Mouse (Mus musculus) heart, adult 2 months (tissue): ENCODE measurements at regions not wholly inside any gene's neighbourhood (a gene's known extent, or its start where the extent isn't known, plus 50 kb on each side); places are given as distances from the start of the nearest gene placed in this dataset.

Source experiments
- DNase-seq, 2 experiments: peaks; one replicate each; pipeline ENCODE4 v3.0.0; 2021
- H3K27ac ChIP-seq: fragments of 200-600 bp; 2 replicates; pipeline ENCODE4 v1.8.1; 2022
- H3K27me3 ChIP-seq: fragments of 200-500 bp; 2 replicates; pipeline ENCODE4 v1.6.1; 2012; ENCODE audit warnings: mild to moderate bottlenecking, low read length, inconsistent platforms, mixed read lengths; ENCODE audit not compliant: control insufficient read depth, insufficient read depth
- H3K36me3 ChIP-seq: fragments of 200-500 bp; 2 replicates; pipeline ENCODE4 v1.6.1; 2012; ENCODE audit warnings: low read length, inconsistent platforms; ENCODE audit not compliant: control insufficient read depth, insufficient read depth
- H3K4me1 ChIP-seq: fragments of 200-500 bp; 2 replicates; pipeline ENCODE4 v1.6.1; 2011; ENCODE audit warnings: low read length; ENCODE audit not compliant: control insufficient read depth, insufficient read depth
- H3K4me3 ChIP-seq: fragments of 200-600 bp; 2 replicates; pipeline ENCODE4 v1.8.1; 2022
- H3K79me2 ChIP-seq: fragments of 200-500 bp; replicated peaks from 2 replicates; pipeline ENCODE4 v1.6.1; 2012; ENCODE audit warnings: mild to moderate bottlenecking, inconsistent platforms, low read length, moderate library complexity, mixed read lengths; ENCODE audit not compliant: control insufficient read depth, insufficient read depth
- H3K9ac ChIP-seq: fragments of 200-500 bp; 2 replicates; pipeline ENCODE4 v1.6.1; 2012; ENCODE audit warnings: low read depth, mild to moderate bottlenecking, control low read depth, inconsistent platforms, low read length, mixed read lengths
- CTCF ChIP-seq: fragments of 200-600 bp; IDR thresholded peaks from 2 replicates; pipeline ENCODE4 v1.8.1; 2022; ENCODE audit warnings: antibody characterized with exemption, mild to moderate bottlenecking, moderate library complexity
- EP300 ChIP-seq: fragments of 200-500 bp; IDR thresholded peaks from 2 replicates; pipeline ENCODE4 v1.6.1; 2011; ENCODE audit warnings: low read depth, low read length, control low read depth; ENCODE audit not compliant: insufficient read depth
- POLR2A ChIP-seq: fragments of 200-500 bp; IDR thresholded peaks from 2 replicates; pipeline ENCODE4 v1.6.1; 2011; ENCODE audit warnings: mild to moderate bottlenecking, low read depth, low read length, control low read depth; ENCODE audit not compliant: insufficient read depth
- WGBS: fragments of 180-500 bp; shearing (Covaris S2); methylation state at CpG from one replicate; pipeline ENCODE4 v1.1.7; 2018; 5-methylcytosine and 5-hydroxymethylcytosine counted together
- intact Hi-C: fragments of 180-260 bp; cut with DNase I; formaldehyde crosslinking; loops from one replicate; pipeline ENCODE4 v1.15.1; 2025

- H3K4me1 ChIP-seq: no peaks in the 10 kb centered on the region
- intact Hi-C loops: loop anchor here (5.0 kb wide), 1 partner anchor 101 kb away; no protein-coding TSS in a partner anchor
- no peaks in the 10 kb centered on the region for H3K36me3 ChIP-seq
- H3K9ac ChIP-seq: no peak overlapping the region
- WGBS: 73% methylated on average over 7 of the region's 7 CpGs
- H3K4me3 ChIP-seq: no peak overlapping the region
- no peaks in the 10 kb centered on the region for H3K79me2 ChIP-seq
- no peak overlapping the region for H3K27ac ChIP-seq
- no peak for DNase-seq
- no peak for TF ChIP-seq EP300
- no peak for TF ChIP-seq POLR2A
- TF ChIP-seq CTCF: no peak
- H3K27me3 ChIP-seq: no peaks in the 10 kb centered on the region
These were observed 110.2 kb downstream of the Olfr164 start for GRCm38 (mm10) chr16:19203681-19204080.

DNA sequence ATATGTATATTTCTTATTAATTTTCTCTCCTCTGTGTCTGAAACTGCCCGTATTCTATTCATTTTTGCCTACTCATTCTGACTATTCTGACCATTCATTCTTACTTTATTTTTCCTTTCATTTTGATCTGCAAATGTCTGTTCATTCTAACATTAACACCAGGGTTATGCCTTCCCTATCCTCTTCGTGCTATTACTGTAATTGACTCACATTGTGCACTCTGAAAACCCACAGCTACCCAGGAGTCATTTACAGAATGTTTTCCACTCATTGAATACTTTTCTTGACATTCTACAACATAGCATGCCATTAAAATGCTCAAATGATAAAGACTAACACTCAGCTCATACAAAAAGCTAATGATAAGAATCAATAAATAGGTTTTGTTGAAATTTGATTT lies 112.9 kb downstream of the Olfr164 start:
- H3K4me3 ChIP-seq: no peak overlapping the region
- TF ChIP-seq EP300 (no peak), POLR2A (no peak), CTCF (no peak)
- H3K9ac ChIP-seq: no peak overlapping the region
- no peaks in the 10 kb centered on the region for H3K79me2 ChIP-seq
- H3K27ac ChIP-seq: no peak overlapping the region
- H3K4me1 ChIP-seq: no peaks in the 10 kb centered on the region
- no peak for DNase-seq
- WGBS: 59% methylated on average over 2 of the region's 2 CpGs
- intact Hi-C loops: loop anchor here (5.0 kb wide), 1 partner anchor 99 kb away; no protein-coding TSS in a partner anchor
- H3K36me3 ChIP-seq: no peaks in the 10 kb centered on the region
- H3K27me3 ChIP-seq: no peaks in the 10 kb centered on the region

DNA sequence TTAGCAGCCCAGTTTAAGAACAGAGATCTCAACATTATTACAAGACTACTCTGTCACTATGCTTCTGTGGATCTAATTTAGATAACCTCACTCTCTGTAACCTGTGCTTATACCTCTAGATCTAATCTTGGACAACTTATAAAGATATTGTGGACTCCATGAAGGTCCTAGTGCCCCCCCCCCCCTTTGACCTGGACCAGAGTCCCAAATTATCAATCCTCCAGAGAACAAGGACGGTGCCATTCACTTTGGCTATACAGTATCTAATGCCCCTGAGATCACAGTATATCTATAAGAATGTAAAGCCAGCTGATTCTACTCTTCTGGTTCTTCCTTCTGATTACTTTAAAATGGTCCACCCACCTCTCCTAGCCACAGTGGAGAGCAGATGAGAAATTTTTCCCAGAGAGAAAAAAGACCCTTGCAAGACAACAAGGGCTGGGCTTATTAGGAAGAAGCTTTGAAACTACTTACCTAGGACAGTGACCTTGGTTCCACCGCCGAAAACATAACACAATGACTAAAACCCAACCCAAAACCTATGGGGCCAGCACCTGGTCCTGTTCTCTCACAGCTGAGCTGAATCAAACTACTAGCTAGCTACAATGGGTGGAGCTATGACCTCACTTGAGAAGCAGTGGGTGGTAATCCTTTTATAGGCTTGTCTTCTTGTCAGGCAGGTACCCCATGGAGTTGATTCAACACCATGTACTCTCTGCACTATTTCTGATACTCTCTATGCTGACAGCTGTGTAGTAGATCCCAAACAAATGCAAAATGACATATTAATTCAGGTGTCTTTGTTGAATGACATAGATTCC lies 113.9 kb downstream of the Olfr164 start:
- peak in 1 of 2 experiments; percentile 7 for DNase-seq
- Histone ChIP-seq H3K27me3 (no peaks in the 10 kb centered on the region), H3K9ac (no peak overlapping the region), H3K79me2 (no peaks in the 10 kb centered on the region), H3K4me3 (no peak overlapping the region), H3K4me1 (no peaks in the 10 kb centered on the region), H3K27ac (no peak overlapping the region), H3K36me3 (no peaks in the 10 kb centered on the region)
- TF ChIP-seq CTCF (no peak), EP300 (no peak), POLR2A (no peak)
- 69% methylated on average over 3 of the region's 3 CpGs for WGBS
- intact Hi-C loops: loop anchor here (5.0 kb wide), 1 partner anchor 98 kb away; no protein-coding TSS in a partner anchor

GRCm38 (mm10) chr16:19198539-19199385 lies 115.1 kb downstream of the Olfr164 start:
- Histone ChIP-seq H3K79me2 (no peaks in the 10 kb centered on the region), H3K4me3 (no peak overlapping the region), H3K27ac (no peak overlapping the region), H3K36me3 (no peaks in the 10 kb centered on the region), H3K4me1 (no peaks in the 10 kb centered on the region), H3K27me3 (no peaks in the 10 kb centered on the region), H3K9ac (no peak overlapping the region)
- DNase-seq: no peak
- TF ChIP-seq POLR2A: no peak
- TF ChIP-seq EP300: no peak
- TF ChIP-seq CTCF: no peak
- intact Hi-C loops: no loop called here
- 57% methylated on average over 6 of the region's 6 CpGs for WGBS

GRCm38 (mm10) chr16:19197638-19198440 lies 116.0 kb downstream of the Olfr164 start:
- H3K9ac ChIP-seq: no peak overlapping the region
- no peaks in the 10 kb centered on the region for H3K79me2 ChIP-seq
- no peak for TF ChIP-seq EP300
- TF ChIP-seq POLR2A: no peak
- TF ChIP-seq CTCF: no peak
- intact Hi-C loops: no loop called here
- H3K27ac ChIP-seq: no peak overlapping the region
- H3K4me3 ChIP-seq: no peak overlapping the region
- H3K4me1 ChIP-seq: no peaks in the 10 kb centered on the region
- H3K27me3 ChIP-seq: no peaks in the 10 kb centered on the region
- no peaks in the 10 kb centered on the region for H3K36me3 ChIP-seq
- DNase-seq: no peak
